Mouse (Mus musculus): ENCODE measurements around the gene Poln. TPM values are rescaled to one million over a fixed set of nuclear protein-coding genes. Genes with fewer than 3 reads are reported as not detected.

The Poln gene
- polyA plus RNA-seq, 1 experiment: 1.8 TPM

DNA sequence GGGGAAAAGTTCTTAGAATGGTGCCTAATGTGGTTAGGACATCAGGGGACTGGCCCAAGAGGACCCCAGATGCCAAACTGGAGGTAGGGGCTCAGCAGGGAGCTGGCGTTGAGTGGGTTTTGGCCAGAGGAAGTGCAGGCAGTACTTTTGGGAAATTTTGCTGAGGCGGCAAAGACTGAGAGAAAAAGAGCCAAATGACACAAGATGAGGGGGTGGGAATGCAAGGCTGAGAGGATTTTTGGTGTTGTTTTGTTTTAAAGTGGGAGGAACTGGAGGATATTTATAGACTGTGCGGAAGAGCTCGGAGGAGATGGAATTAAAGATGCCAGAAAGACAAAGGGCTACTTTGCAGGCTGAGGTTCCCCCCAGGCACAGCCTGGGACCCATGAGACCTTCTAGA lies 1.5 kb upstream of the Poln start:
- no peaks in the 10 kb centered on the region; the same call in 1 of the 2 replicates for H3K36me3 ChIP-seq (ENCODE audit: control insufficient read depth, insufficient read depth, low read length)
- H3K4me3 ChIP-seq (ENCODE audit: insufficient read depth, low read depth, low read length): no peak overlapping the region
- DNase-seq: peak; percentile 61
- H3K27ac ChIP-seq (ENCODE audit: insufficient read depth, low read depth, low read length): peak overlapping the region; percentile 88
- no peaks in the 10 kb centered on the region for H3K27me3 ChIP-seq (replicated peaks; ENCODE audit: control insufficient read depth, insufficient read depth, low read length)
- H3K4me1 ChIP-seq (ENCODE audit: control insufficient read depth, insufficient read depth, low read length): no peaks in the 10 kb centered on the region
- 59% methylated on average over 4 of the region's 4 CpGs for WGBS
- TF ChIP-seq POLR2A (IDR thresholded peaks at IDR 0.05; ENCODE audit: low read depth, low read length) (no peak), CTCF (conservative IDR thresholded peaks at IDR 0.05; ENCODE audit: insufficient read depth, insufficient read length, low read depth, low read length) (no peak)

DNA sequence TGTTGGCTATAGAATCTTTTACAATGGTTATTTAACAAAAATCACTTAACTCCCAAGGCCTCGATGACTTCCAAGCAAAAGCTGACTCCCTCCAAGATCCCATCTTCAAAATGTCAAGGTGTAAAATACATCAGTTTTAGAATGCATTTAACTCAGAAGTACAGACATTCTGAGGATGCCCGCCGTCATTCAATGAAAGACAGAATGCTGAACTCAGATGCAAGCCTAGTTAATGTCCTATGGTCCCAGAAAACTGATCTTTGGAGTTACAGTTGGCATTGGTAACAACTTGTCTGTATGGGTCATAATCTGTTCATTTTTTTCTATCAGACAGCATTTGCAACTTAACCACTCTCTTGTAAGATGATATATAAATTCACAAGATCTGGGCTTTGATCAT lies 706 bp upstream of the Poln start:
- TF ChIP-seq POLR2A (IDR thresholded peaks at IDR 0.05; ENCODE audit: low read depth, low read length) (no peak), CTCF (conservative IDR thresholded peaks at IDR 0.05; ENCODE audit: insufficient read depth, insufficient read length, low read depth, low read length) (no peak)
- DNase-seq: no peak
- Histone ChIP-seq H3K27ac (ENCODE audit: insufficient read depth, low read depth, low read length) (peak overlapping the region; percentile 61), H3K4me3 (ENCODE audit: insufficient read depth, low read depth, low read length) (peak overlapping the region; percentile 38; the same call in 1 of the 2 replicates), H3K4me1 (ENCODE audit: control insufficient read depth, insufficient read depth, low read length) (no peaks in the 10 kb centered on the region), H3K27me3 (replicated peaks; ENCODE audit: control insufficient read depth, insufficient read depth, low read length) (no peaks in the 10 kb centered on the region), H3K36me3 (ENCODE audit: control insufficient read depth, insufficient read depth, low read length) (no peaks in the 10 kb centered on the region; the same call in 1 of the 2 replicates)
- WGBS: 74% methylated on average over 3 of the region's 3 CpGs

GRCm38 (mm10) chr5:34167857-34168256 lies 1.4 kb downstream of the Poln start:
- WGBS: 82% methylated on average over 4 of the region's 4 CpGs
- no peak for DNase-seq

GRCm38 (mm10) chr5:34165793-34166192 lies 3.5 kb downstream of the Poln start:
- WGBS: 74% methylated on average over 4 of the region's 4 CpGs
- Histone ChIP-seq H3K27ac (ENCODE audit: insufficient read depth, low read depth, low read length) (no peak overlapping the region), H3K36me3 (ENCODE audit: control insufficient read depth, insufficient read depth, low read length) (peaks cover 1% of the 10 kb centered on the region; the same call in 1 of the 2 replicates), H3K27me3 (replicated peaks; ENCODE audit: control insufficient read depth, insufficient read depth, low read length) (no peaks in the 10 kb centered on the region), H3K4me1 (ENCODE audit: control insufficient read depth, insufficient read depth, low read length) (no peaks in the 10 kb centered on the region), H3K4me3 (ENCODE audit: insufficient read depth, low read depth, low read length) (no peak overlapping the region)
- DNase-seq: no peak
- no peak for TF ChIP-seq CTCF (conservative IDR thresholded peaks at IDR 0.05; ENCODE audit: insufficient read depth, insufficient read length, low read depth, low read length)
- TF ChIP-seq POLR2A (IDR thresholded peaks at IDR 0.05; ENCODE audit: low read depth, low read length): no peak

More at GRCm38 (mm10) chr5:34167857-34168256, 1.4 kb downstream of the Poln start:
- Histone ChIP-seq H3K27ac (ENCODE audit: insufficient read depth, low read depth, low read length) (no peak overlapping the region), H3K36me3 (ENCODE audit: control insufficient read depth, insufficient read depth, low read length) (peaks cover 1% of the 10 kb centered on the region; the same call in 1 of the 2 replicates), H3K4me1 (ENCODE audit: control insufficient read depth, insufficient read depth, low read length) (no peaks in the 10 kb centered on the region), H3K27me3 (replicated peaks; ENCODE audit: control insufficient read depth, insufficient read depth, low read length) (no peaks in the 10 kb centered on the region), H3K4me3 (ENCODE audit: insufficient read depth, low read depth, low read length) (no peak overlapping the region)
- TF ChIP-seq POLR2A (IDR thresholded peaks at IDR 0.05; ENCODE audit: low read depth, low read length) (no peak), CTCF (conservative IDR thresholded peaks at IDR 0.05; ENCODE audit: insufficient read depth, insufficient read length, low read depth, low read length) (no peak)

DNA sequence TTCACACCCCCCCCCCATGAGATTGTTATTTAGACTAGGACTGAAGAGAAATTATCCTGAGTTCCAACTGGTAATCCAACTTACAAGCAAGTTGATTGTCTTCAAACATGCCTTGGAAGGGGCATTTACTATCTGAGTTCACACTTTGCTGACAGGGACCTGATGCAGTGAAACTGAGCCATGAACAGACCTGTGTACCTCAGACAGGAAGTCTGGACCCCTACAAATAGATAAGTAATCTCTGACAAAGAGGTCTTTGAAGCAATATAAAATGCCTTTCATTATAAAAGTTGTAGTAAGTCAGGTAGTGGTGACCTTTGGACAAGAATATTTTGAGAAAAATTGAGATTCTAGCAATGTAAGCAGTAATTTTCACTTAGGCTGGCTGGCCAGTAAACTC lies 20.8 kb downstream of the Poln start:
- Histone ChIP-seq H3K4me3 (ENCODE audit: insufficient read depth, low read depth, low read length) (no peak overlapping the region), H3K27me3 (replicated peaks; ENCODE audit: control insufficient read depth, insufficient read depth, low read length) (no peaks in the 10 kb centered on the region), H3K36me3 (ENCODE audit: control insufficient read depth, insufficient read depth, low read length) (no peaks in the 10 kb centered on the region), H3K4me1 (ENCODE audit: control insufficient read depth, insufficient read depth, low read length) (no peaks in the 10 kb centered on the region), H3K27ac (ENCODE audit: insufficient read depth, low read depth, low read length) (no peak overlapping the region)
- TF ChIP-seq POLR2A (IDR thresholded peaks at IDR 0.05; ENCODE audit: low read depth, low read length) (no peak), CTCF (conservative IDR thresholded peaks at IDR 0.05; ENCODE audit: insufficient read depth, insufficient read length, low read depth, low read length) (no peak)
- DNase-seq: no peak

GRCm38 (mm10) chr5:34147554-34147953 lies 21.7 kb downstream of the Poln start:
- H3K4me1 ChIP-seq (ENCODE audit: control insufficient read depth, insufficient read depth, low read length): no peaks in the 10 kb centered on the region
- no peaks in the 10 kb centered on the region for H3K36me3 ChIP-seq (ENCODE audit: control insufficient read depth, insufficient read depth, low read length)
- H3K27ac ChIP-seq (ENCODE audit: insufficient read depth, low read depth, low read length): no peak overlapping the region
- WGBS: 93% methylated on average over 3 of the region's 3 CpGs
- TF ChIP-seq CTCF (conservative IDR thresholded peaks at IDR 0.05; ENCODE audit: insufficient read depth, insufficient read length, low read depth, low read length): no peak
- DNase-seq: no peak
- no peak overlapping the region for H3K4me3 ChIP-seq (ENCODE audit: insufficient read depth, low read depth, low read length)
- H3K27me3 ChIP-seq (replicated peaks; ENCODE audit: control insufficient read depth, insufficient read depth, low read length): no peaks in the 10 kb centered on the region

DNA sequence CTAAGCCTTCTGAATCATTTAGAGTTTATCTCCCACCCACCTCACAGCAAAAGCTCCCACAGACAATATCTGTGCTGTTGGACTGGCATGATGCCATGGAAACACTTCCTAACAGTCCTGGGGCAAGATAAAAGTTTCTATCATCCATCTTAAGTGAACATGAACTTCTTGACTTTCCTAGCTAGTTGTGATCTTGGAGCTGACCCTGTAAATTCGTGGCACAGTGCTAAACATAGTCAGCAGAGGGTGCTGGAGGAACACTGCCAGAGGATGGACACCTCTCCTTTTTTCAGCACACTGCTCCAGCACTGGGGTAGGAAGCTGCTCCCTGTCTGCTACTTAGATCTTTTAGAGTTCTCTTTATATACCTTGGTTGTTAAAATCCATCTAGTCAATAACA lies 29.5 kb downstream of the Poln start:
- WGBS: 0% methylated on average over 1 of the region's 1 CpGs
- peak; percentile 62 for DNase-seq
- H3K4me1 ChIP-seq (ENCODE audit: control insufficient read depth, insufficient read depth, low read length): no peaks in the 10 kb centered on the region
- H3K27ac ChIP-seq (ENCODE audit: insufficient read depth, low read depth, low read length): no peak overlapping the region
- peak; percentile 80 for TF ChIP-seq CTCF (conservative IDR thresholded peaks at IDR 0.05; ENCODE audit: insufficient read depth, insufficient read length, low read depth, low read length)
- no peak for TF ChIP-seq POLR2A (IDR thresholded peaks at IDR 0.05; ENCODE audit: low read depth, low read length)
- no peak overlapping the region for H3K4me3 ChIP-seq (ENCODE audit: insufficient read depth, low read depth, low read length)
- H3K27me3 ChIP-seq (replicated peaks; ENCODE audit: control insufficient read depth, insufficient read depth, low read length): no peaks in the 10 kb centered on the region
- no peaks in the 10 kb centered on the region for H3K36me3 ChIP-seq (ENCODE audit: control insufficient read depth, insufficient read depth, low read length)
